Mouse (Mus musculus) CD4-positive, CD25-positive, alpha-beta regulatory T cell, adult 9 weeks (primary cell): Measurements from ENCODE around the gene Olfr70. TPM values are rescaled to one million over a fixed set of nuclear protein-coding genes. Genes with fewer than 3 reads are reported as not detected.

Experiments
- polyA plus RNA-seq: library from polyadenylated mRNA; unstranded; fragments of 100-300 nt; shearing (Covaris generic); gene quantifications from one replicate; pipeline ENCODE4 v1.2.1, GENCODE M21; 2017

Gene Olfr70
- not detected for polyA plus RNA-seq

DNA sequence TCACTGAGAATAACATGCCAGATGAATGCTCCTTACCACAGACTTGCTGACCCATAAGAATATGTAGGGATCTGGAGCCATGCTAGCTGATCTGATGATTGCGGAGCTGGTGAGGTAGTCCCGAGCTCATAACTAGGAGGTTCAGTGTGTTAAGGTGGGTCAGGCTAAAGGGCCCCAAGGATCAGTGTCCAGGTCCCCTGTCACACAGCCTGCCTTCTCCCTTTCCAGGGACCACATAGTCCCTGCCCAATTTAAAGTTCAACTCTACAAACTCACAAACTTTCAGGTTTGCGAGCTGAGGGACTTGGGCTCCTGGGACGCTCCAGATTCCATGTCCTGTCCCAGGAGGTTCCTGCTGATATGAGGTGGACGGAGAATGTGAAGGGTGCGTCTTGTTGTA, at the start of gene Olfr70:
Olfr70 (minus strand) TSS at position 101 of the 400 bp plus-strand sequence.

DNA sequence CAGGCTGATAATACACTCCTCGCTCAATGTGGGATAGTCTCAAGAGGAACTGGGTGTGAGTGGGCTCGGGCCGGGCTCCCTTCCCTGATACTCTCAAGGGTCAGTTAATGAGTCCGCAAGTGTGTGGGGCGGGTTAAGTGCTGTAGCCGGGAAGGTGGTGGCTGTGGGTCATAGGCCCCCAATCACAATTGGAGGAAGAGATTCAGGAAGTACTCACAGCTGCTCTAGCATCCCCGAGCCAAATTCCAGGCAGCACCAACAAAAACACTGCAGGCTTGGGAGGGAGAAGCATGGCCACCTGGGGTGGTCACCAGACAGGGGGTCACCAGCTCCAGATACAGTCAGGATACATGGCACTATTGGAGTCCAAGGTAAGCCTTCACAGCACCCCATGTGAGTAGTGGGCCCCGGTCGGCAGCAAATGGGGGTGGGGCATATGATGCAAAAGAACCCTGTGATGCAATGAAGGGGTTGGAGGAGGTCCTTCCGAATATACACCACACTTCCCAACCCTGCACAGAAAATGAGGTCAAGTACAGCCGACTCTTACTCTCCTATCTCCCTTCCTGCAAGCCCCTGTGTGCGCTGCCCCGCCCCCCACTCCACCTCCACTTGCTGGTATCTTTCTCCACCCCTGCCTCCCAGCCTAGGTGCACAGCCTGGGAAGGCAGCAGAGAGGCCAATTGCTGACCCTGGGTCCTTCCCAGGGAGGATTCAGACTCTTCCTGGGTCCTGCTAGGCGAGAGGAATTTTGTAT, 29.4 kb upstream of the Olfr70 start, which contains the start of gene Spaar:
Spaar (plus strand) TSS at position 241 of the 757 bp plus-strand sequence.

DNA sequence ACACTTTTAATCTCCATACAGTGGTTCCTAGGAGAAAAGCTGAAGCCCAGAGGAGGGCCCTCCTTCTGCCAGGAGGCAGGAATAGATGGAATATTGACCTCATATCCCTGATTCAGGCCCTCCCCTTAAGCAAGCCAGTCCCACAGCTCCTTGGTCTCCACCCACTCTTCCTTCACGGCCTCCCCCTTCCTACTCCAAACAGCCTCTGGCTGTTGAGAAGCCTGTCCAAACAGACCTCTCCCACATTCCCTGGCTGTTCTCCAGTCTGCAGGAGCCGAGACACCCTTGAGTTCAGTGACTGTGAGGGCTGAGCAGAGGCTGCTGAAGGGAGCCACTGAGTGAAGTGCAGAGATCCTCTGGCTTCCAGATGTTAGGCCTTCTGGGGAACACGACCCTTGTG, 26.4 kb upstream of the Olfr70 start, which contains the start of gene Hrct1:
Hrct1 (plus strand) TSS at position 194 of the 400 bp plus-strand sequence.

DNA sequence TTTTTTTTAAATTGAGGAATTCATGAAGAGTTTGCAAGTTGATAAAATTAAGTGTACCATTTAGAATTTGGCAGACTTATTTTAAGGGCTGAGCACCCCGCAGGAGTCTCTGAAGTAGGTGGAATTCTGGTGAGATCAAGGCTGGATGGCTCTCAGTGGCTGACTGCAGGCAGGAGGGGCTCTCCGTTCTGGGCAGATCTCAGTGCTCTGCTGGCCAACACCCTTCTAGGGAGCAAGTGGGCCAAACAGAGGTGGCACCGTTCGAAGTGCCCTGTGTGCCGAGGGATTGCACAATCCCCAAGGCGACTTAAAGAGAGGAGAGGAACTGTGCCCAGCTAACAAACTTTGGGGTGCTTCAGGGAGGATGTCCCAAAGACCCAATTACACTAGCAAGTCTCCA, 9.3 kb upstream of the Olfr70 start, which contains the start of gene Olfr71:
Olfr71 (minus strand) TSS at position 387 of the 400 bp plus-strand sequence.

DNA sequence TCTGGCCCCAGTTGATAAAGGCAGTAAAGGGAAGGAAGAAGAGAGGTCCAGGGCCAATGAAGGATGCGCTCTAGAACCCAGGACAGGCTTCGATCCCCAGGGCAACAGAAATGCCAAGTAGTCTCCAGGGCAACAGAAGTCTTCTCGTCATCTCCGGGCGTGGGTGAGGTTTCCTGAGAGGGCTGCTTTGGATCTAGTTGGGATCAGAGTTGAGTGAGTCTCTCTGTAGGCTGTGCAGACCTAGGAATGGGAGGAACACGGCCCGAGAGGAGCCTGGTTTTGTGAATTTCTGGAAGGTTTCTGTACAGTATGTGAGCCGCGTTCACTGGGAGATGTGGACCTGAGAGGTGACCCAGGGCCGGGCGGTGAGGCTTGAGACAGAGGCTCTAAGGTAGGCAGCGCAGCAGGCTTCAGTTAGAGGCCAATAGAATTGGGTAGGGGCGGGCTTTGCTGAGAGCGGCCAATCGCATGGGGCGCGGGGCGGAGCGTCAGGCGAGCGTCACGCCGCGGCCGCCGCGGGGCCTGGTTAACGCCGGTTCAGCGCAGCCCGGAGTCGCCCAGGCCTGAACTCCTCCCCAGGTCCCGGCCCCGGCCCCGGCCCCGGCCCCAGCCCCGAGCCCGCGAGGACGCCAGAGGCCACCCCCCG, 31.7 kb downstream of the Olfr70 start, which contains the start of the genes Tmem8b and Fam221b:
Tmem8b (plus strand) TSS at position 190 of the 646 bp plus-strand sequence.
Fam221b (minus strand) TSS at position 364 of the 646 bp plus-strand sequence.

DNA sequence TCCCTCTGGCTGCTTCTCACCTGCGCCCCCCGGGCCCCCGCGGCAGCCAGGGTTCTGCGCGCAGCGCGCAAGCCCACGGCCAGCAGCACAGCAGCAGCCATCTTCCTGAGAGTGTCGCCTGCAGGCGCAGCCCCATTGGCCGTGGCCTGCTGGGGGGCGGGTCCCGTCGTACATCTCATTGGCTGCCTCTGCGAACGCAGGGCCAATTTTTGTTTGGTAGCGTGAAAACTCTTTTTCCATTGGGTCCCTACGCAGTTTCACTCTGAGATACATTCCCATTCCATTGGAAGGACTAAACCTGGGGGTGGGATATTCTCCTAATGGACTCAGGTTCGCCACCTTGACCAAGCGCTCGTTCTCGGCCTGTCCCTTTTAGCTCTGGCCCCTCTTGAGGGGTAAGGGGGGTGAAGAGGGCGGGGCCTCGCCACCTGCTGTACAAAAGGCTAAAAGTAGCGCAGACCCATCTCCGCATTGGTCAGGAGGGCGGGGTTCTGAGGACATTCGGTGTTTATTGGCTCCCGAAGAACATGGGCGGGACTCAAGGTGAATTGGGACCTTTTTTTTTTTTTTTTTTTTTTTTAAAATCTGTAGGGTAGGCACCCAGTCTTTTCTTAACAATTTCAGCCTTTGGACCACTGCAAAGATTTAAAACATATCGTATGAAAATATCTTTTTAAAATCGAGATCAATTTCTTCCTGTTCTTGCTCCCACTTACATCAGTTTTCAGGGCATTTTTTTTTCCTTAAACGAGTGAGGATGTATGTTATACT, 44.1 kb downstream of the Olfr70 start, which contains the start of gene Hint2:
Hint2 (minus strand) TSS at position 128 of the 771 bp plus-strand sequence.

DNA sequence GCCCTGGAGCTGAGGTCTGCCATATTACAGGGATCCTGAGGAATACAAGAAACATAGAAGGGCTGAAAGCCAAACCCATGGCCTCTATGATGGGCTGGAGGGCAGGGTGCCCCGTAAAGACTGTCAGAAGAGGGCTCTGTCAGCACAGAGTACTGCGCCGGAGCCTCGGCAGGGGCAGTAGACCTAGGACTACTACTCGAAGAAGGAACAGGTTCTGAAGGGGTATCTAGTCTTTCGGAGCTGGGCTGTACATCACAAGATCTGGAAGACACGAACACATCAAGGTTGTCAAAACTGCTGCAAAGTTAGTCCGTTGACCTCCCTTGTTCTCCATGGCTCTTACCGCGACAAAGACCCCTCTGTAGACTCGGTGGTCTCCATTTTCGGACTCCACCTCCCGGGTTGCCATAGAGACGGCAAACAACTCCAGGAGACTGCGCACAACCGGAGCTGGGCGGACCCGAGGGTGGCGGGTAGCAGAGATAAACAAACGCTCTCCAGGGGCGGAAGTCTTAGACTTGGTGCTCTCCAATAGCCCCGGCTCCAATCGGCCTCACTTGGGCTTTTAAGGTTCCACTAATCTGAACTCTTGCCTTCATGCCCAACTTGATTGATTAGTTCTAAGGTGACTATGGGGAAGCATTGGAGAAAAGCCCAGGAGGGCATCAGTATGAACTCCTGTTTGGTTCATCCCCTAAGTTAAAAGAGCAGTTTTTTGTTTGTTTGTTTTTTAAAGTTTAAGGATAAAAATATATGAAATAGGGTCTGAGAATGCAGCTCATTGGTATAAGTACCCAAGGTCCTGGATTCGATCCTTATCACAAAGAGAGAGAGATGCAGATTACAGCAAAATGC, 47.2 kb downstream of the Olfr70 start, which contains the start of gene Spag8:
Spag8 (minus strand) TSS at position 434 of the 855 bp plus-strand sequence.

Other genes with a start within 250 kb of the Olfr70 start
- gene Cd72, start 246.2 kb downstream of the Olfr70 start, polyA plus RNA-seq = 65.7 TPM
- gene Sit1, start 217.1 kb downstream of the Olfr70 start, polyA plus RNA-seq = 209 TPM
- 87.3 TPM for gene Ccdc107, start 207.9 kb downstream of the Olfr70 start, polyA plus RNA-seq
- 5.8 TPM for gene Arhgef39, start 201.1 kb downstream of the Olfr70 start, polyA plus RNA-seq
- 1.0 TPM for gene Car9, start 193.8 kb downstream of the Olfr70 start, polyA plus RNA-seq
- gene Tpm2, start 177.0 kb downstream of the Olfr70 start, polyA plus RNA-seq = not detected
- 99.6 TPM for gene Creb3, start 138.5 kb downstream of the Olfr70 start, polyA plus RNA-seq
- gene Tln1, start 138.1 kb downstream of the Olfr70 start, polyA plus RNA-seq = 315 TPM
- gene Rgp1, start 122.1 kb downstream of the Olfr70 start, polyA plus RNA-seq = 32.3 TPM
- gene Gba2, start 121.9 kb downstream of the Olfr70 start, polyA plus RNA-seq = 20.9 TPM
- 3.6 TPM for gene Msmp, start 116.3 kb downstream of the Olfr70 start, polyA plus RNA-seq
- gene Npr2, start 68.9 kb downstream of the Olfr70 start, polyA plus RNA-seq = not detected
- 0.32 TPM for gene Spag8, start 47.2 kb downstream of the Olfr70 start, polyA plus RNA-seq
- 79.5 TPM for gene Hint2, start 44.3 kb downstream of the Olfr70 start, polyA plus RNA-seq
- 0.99 TPM for gene Tmem8b, start 31.8 kb downstream of the Olfr70 start, polyA plus RNA-seq
- 1.7 TPM for gene Fam221b, start 31.7 kb downstream of the Olfr70 start, polyA plus RNA-seq
- gene Olfr71, start 9.4 kb upstream of the Olfr70 start, polyA plus RNA-seq = not detected
- not detected for gene Hrct1, start 26.4 kb upstream of the Olfr70 start, polyA plus RNA-seq
- not detected for gene Spaar, start 29.2 kb upstream of the Olfr70 start, polyA plus RNA-seq
- gene Olfr159, start 70.2 kb upstream of the Olfr70 start, polyA plus RNA-seq = not detected
- 0.22 TPM for gene Olfr156, start 123.1 kb upstream of the Olfr70 start, polyA plus RNA-seq
- gene Olfr157, start 139.4 kb upstream of the Olfr70 start, polyA plus RNA-seq = 0.22 TPM
- gene Olfr155, start 150.8 kb upstream of the Olfr70 start, polyA plus RNA-seq = not detected
- 3.1 TPM for gene Reck, start 174.7 kb upstream of the Olfr70 start, polyA plus RNA-seq